Mouse (Mus musculus) myocyte (in vitro differentiated cells): ENCODE data around the gene Ghrhr.

ENCODE experiments used
- E2F4 ChIP-seq: IDR thresholded peaks from one replicate; pipeline ENCODE4 v1.6.1; 2011; ENCODE audit warnings: mild to moderate bottlenecking, control low read depth, moderate library complexity; ENCODE audit not compliant: insufficient read depth
- POLR2AphosphoS2 ChIP-seq: IDR thresholded peaks from one replicate; pipeline ENCODE4 v1.6.1; 2011; ENCODE audit warnings: low read depth, control low read depth; ENCODE audit not compliant: insufficient read length

DNA sequence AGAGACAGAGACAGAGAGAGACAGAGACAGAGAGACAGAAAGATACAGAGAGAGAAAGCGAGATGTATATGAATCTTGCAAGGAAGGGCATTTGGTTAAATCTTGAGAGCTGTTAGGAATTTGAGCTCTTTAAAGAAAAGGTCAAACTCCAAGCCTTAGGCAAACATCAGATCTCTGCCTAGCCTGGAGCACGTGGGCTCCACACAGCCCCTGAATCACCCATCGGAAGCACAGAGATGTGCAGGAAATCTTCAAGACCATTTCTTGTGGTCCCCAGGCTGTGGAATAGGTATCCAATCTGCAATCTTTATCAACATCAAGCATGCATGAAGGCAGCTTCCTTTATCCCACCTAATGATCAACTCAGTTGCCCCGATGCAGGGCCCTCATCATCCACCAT lies 1.4 kb downstream of the Ghrhr start:
- TF ChIP-seq POLR2AphosphoS2: no peak
- TF ChIP-seq E2F4: no peak
